Mouse (Mus musculus) left cerebral cortex, postnatal 25 days (tissue): ENCODE results near the gene Myo5a. TPM values are rescaled to one million over a fixed set of nuclear protein-coding genes. Genes with fewer than 3 reads are reported as not detected.

Source experiments
- DNase-seq, 2 experiments: peaks; one replicate each; pipeline ENCODE4 v3.0.0; 2022; ENCODE audit warnings: low spot score in 2 of 2, mixed read lengths in 1 of 2
- intact Hi-C: fragments of 180-260 bp; cut with DNase I; formaldehyde crosslinking; loops from one replicate; pipeline ENCODE4 v1.15.1; 2025
- total RNA-seq, 2 experiments: library from RNA; stranded (reverse); gene quantifications; 2 replicates each; pipeline ENCODE4 v1.2.3; 2021

Myo5a gene
- total RNA-seq, 2 experiments from 2014 or later, result 289 to 293 TPM

DNA sequence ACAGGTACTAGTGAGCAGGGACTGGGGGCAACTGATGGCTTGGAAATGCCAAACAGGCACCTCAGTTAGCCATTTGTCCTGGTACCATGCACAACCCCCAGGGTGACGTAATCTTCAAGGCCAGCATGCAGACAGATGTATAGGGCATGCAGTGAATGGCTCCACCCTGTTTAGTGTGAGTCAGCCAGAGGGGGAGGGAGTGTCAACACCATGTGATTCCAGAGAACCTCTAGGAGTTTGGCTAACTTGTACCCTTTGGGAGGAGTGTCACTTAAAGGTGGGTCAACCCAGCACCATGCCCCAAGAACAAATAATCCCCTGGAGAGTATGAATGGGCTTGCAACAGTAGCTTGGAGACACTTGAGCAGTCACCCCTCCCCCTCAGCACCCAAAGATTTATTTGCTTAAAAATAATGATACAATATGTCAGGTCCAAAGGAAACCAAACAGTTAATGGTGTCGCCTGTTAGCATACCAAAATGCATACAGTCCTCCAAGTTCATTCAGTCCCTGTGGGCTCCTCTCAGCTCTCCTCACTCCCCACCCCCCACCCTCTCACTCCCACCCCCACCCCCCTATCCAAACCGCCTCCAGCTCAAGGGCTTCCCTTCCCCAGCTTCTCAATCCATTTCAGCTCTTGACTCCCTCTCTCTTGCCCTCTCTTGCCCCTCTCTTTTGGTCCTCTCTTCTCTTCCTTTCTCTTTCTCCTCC, 193.3 kb downstream of the Myo5a start:
- DNase-seq, result no peak
- intact Hi-C loops, result loop anchor here (5.0 kb wide), 1 partner anchor 192 kb away; the partner anchor contains the start of gene Myo5a

GRCm38 (mm10) chr9:75267147-75267546, 196.3 kb downstream of the Myo5a start:
- DNase-seq, result no peak
- intact Hi-C loops, result no loop called here

DNA sequence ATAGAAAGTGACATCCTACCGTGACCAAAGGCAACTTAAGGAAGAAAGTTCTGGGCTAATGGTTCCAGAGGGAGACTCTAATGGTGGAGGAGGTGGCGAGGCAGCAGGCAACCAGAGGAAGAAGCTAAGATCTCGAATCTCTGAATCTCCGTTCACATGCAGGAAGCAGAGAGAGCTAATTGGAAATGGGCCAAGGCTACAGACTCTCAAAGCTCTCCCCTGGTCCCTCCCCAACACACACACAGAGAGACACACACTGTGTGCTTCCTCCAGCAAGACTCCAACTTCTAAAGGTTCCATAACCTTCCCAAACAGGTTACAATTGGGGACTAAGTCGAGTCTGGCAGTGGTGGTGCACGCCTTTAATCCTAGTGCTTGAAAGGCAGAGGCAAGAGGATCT, 199.6 kb downstream of the Myo5a start:
- no peak for DNase-seq
- intact Hi-C loops, result no loop called here

DNA sequence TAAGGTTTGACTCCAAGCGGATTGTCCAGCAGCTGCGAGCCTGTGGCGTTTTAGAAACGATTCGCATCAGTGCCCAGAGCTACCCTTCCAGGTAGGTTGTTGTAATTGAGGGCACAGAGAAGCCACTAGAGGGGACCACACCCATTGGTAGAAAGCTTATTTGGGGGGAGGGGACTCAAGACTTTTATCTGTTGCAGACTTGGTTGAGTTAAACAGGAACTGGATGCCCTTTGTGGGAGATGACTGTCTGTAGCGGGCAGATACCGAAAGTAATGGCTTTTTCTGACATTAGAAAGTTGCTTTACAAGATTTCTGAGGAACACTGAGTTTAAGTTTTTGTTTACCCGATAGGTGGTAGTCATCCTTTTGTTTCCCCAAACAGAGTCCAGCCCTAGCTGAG, 200.7 kb downstream of the Myo5a start:
- intact Hi-C loops, result no loop called here
- DNase-seq, result no peak

Other genes with a start within 250 kb of the Myo5a start
- gene Onecut1, start 209.1 kb upstream of the Myo5a start, total RNA-seq, result under 1 TPM; 0.14 to 0.27 TPM
- 10 to 100 TPM; 34.3 to 39.3 TPM for gene Fam214a, start 118.1 kb upstream of the Myo5a start, total RNA-seq
- 100 to 1,000 TPM; 471 to 494 TPM for gene Arpp19, start 33.4 kb upstream of the Myo5a start, total RNA-seq
- 1 to 10 TPM; 3.0 to 4.2 TPM for gene Myo5c, start 161.0 kb downstream of the Myo5a start, total RNA-seq
- 100 to 1,000 TPM; 151 to 154 TPM for gene Gnb5, start 235.3 kb downstream of the Myo5a start, total RNA-seq